Mouse (Mus musculus): ENCODE results near the gene Il4ra. TPM values are rescaled to one million over a fixed set of nuclear protein-coding genes. Genes with fewer than 3 reads are reported as not detected.

The Il4ra gene
- polyA plus RNA-seq, 1 experiment, result 65.8 TPM

GRCm38 (mm10) chr7:125556865-125557264 is 4.9 kb downstream of the Il4ra start:
- Histone ChIP-seq H3K27ac (ENCODE audit: insufficient read depth, low read depth, low read length) (no peak overlapping the region), H3K4me1 (ENCODE audit: control insufficient read depth, insufficient read depth, low read length) (peaks cover 62% of the 10 kb centered on the region), H3K4me3 (ENCODE audit: insufficient read depth, low read length) (no peak overlapping the region)
- TF ChIP-seq CTCF (IDR thresholded peaks at IDR 0.05; ENCODE audit: low read depth, low read length) (no peak), POLR2A (IDR thresholded peaks at IDR 0.05; ENCODE audit: borderline replicate concordance, low read depth, low read length) (no peak)

DNA sequence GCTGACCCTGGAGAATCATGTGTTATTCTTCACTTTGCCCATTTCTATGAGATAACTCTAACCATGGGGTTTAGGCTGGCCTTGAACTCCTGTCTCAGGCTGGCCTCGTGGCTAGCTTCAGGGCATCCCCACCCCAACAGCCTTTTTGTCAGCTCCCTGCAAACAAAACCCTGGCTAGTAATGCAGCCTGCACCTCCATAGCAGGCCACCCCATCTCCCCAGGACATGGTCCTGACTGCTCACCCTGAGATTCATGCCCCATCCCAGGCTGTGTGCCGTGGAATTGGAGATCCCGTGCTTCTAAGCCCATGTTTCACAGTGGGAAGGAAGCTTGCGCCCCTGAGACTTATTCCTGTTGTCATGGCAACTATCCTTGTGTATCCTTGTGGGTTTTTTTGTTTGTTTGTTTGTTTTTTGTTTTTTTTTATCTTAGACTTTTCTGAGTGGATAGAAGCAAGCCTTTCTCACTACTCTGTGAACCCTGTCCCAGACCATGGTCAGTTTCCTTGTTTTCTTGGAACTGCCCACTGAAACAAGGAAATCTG is 6.6 kb downstream of the Il4ra start:
- TF ChIP-seq CTCF (IDR thresholded peaks at IDR 0.05; ENCODE audit: low read depth, low read length) (no peak), POLR2A (IDR thresholded peaks at IDR 0.05; ENCODE audit: borderline replicate concordance, low read depth, low read length) (no peak)
- Histone ChIP-seq H3K27ac (ENCODE audit: insufficient read depth, low read depth, low read length) (no peak overlapping the region), H3K4me3 (ENCODE audit: insufficient read depth, low read length) (no peak overlapping the region), H3K4me1 (ENCODE audit: control insufficient read depth, insufficient read depth, low read length) (peaks cover 65% of the 10 kb centered on the region)

DNA sequence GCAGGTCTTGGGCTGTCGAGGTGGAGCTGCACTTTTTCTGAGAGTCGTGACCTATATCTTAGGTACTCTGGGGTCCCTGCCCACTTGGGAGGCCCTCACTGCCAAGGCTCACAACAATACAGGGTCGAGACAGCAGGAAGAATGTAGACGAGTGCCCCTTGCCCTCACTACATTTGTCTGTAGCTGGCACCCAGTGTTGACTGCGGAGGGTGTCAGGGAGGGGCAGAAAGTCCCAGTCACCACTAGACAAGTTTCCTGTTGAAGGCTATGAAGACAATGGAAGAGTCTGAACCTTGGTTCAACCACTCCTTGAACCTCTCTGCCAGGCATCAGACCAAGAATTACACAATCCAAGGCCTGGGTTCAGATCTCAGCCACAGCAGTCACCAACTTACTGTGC is 7.1 kb downstream of the Il4ra start:
- no peak overlapping the region for H3K27ac ChIP-seq (ENCODE audit: insufficient read depth, low read depth, low read length)
- H3K4me1 ChIP-seq (ENCODE audit: control insufficient read depth, insufficient read depth, low read length), result peaks cover 59% of the 10 kb centered on the region
- H3K4me3 ChIP-seq (ENCODE audit: insufficient read depth, low read length), result no peak overlapping the region
- TF ChIP-seq CTCF (IDR thresholded peaks at IDR 0.05; ENCODE audit: low read depth, low read length) (no peak), POLR2A (IDR thresholded peaks at IDR 0.05; ENCODE audit: borderline replicate concordance, low read depth, low read length) (no peak)

GRCm38 (mm10) chr7:125559537-125559936 is 7.6 kb downstream of the Il4ra start:
- H3K27ac ChIP-seq (ENCODE audit: insufficient read depth, low read depth, low read length), result no peak overlapping the region
- no peak overlapping the region for H3K4me3 ChIP-seq (ENCODE audit: insufficient read depth, low read length)

GRCm38 (mm10) chr7:125560146-125560785 is 8.3 kb downstream of the Il4ra start:
- Histone ChIP-seq H3K27ac (ENCODE audit: insufficient read depth, low read depth, low read length) (no peak overlapping the region), H3K4me3 (ENCODE audit: insufficient read depth, low read length) (no peak overlapping the region), H3K4me1 (ENCODE audit: control insufficient read depth, insufficient read depth, low read length) (peaks cover 53% of the 10 kb centered on the region)
- TF ChIP-seq CTCF (IDR thresholded peaks at IDR 0.05; ENCODE audit: low read depth, low read length) (no peak), POLR2A (IDR thresholded peaks at IDR 0.05; ENCODE audit: borderline replicate concordance, low read depth, low read length) (no peak)

More at GRCm38 (mm10) chr7:125559537-125559936, 7.6 kb downstream of the Il4ra start:
- TF ChIP-seq POLR2A (IDR thresholded peaks at IDR 0.05; ENCODE audit: borderline replicate concordance, low read depth, low read length) (no peak), CTCF (IDR thresholded peaks at IDR 0.05; ENCODE audit: low read depth, low read length) (no peak)
- H3K4me1 ChIP-seq (ENCODE audit: control insufficient read depth, insufficient read depth, low read length), result peaks cover 57% of the 10 kb centered on the region

DNA sequence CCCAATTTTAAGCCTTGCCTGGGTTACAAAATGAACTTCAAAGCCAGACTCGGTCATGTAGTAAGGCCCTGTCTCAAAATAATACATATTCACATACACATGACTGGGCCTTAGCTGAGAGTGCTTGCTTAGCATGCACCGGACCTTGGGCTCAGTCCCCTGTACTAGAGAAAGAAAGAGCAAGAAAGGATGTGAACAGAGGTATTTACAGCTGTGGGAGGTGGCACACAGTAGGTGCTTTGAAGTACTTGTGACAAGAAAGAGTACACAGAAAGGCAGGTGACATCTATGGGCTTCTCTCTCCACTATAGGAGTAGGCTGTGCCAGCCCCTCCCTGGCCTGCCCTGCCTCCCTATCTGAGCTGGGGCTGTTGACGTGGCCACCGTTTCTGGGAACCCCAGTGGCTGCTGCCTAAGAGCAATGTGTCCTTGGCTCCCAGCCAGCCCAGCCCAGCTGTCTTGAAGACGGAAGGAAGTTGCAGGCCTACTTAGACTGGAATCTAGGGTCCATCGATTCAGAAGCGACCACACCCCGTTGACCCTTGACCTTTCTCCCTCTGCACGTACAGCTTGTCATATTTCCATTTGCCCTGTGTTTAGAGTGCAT is 9.3 kb downstream of the Il4ra start:
- Histone ChIP-seq H3K4me1 (ENCODE audit: control insufficient read depth, insufficient read depth, low read length) (peaks cover 52% of the 10 kb centered on the region), H3K27ac (ENCODE audit: insufficient read depth, low read depth, low read length) (no peak overlapping the region), H3K4me3 (ENCODE audit: insufficient read depth, low read length) (no peak overlapping the region)
- no peak for TF ChIP-seq CTCF (IDR thresholded peaks at IDR 0.05; ENCODE audit: low read depth, low read length)
- TF ChIP-seq POLR2A (IDR thresholded peaks at IDR 0.05; ENCODE audit: borderline replicate concordance, low read depth, low read length), result no peak

- TF ChIP-seq POLR2A (IDR thresholded peaks at IDR 0.05; ENCODE audit: borderline replicate concordance, low read depth, low read length) (no peak), CTCF (IDR thresholded peaks at IDR 0.05; ENCODE audit: low read depth, low read length) (no peak)
- Histone ChIP-seq H3K27ac (ENCODE audit: insufficient read depth, low read depth, low read length) (no peak overlapping the region), H3K4me1 (ENCODE audit: control insufficient read depth, insufficient read depth, low read length) (peaks cover 41% of the 10 kb centered on the region), H3K4me3 (ENCODE audit: insufficient read depth, low read length) (no peak overlapping the region)
Measured at GRCm38 (mm10) chr7:125562413-125562812, 10.5 kb downstream of the Il4ra start.

GRCm38 (mm10) chr7:125563093-125563492 is 11.2 kb downstream of the Il4ra start:
- peaks cover 41% of the 10 kb centered on the region for H3K4me1 ChIP-seq (ENCODE audit: control insufficient read depth, insufficient read depth, low read length)
- H3K4me3 ChIP-seq (ENCODE audit: insufficient read depth, low read length), result no peak overlapping the region
- no peak for TF ChIP-seq CTCF (IDR thresholded peaks at IDR 0.05; ENCODE audit: low read depth, low read length)
- TF ChIP-seq POLR2A (IDR thresholded peaks at IDR 0.05; ENCODE audit: borderline replicate concordance, low read depth, low read length), result no peak
- H3K27ac ChIP-seq (ENCODE audit: insufficient read depth, low read depth, low read length), result no peak overlapping the region

- Histone ChIP-seq H3K27ac (ENCODE audit: insufficient read depth, low read depth, low read length) (no peak overlapping the region), H3K4me1 (ENCODE audit: control insufficient read depth, insufficient read depth, low read length) (peaks cover 36% of the 10 kb centered on the region), H3K4me3 (ENCODE audit: insufficient read depth, low read length) (no peak overlapping the region)
- TF ChIP-seq POLR2A (IDR thresholded peaks at IDR 0.05; ENCODE audit: borderline replicate concordance, low read depth, low read length), result no peak
- TF ChIP-seq CTCF (IDR thresholded peaks at IDR 0.05; ENCODE audit: low read depth, low read length), result no peak
Measured at GRCm38 (mm10) chr7:125564316-125565024, 12.6 kb downstream of the Il4ra start.

Data from bone marrow macrophage, adult 2 months (primary cell).